ENCODE assay signal across 9 mouse cellular contexts in genomic region chr5:113365921-113366320, GRCm38 (mm10). TPM values are rescaled to one million over a fixed set of nuclear protein-coding genes. Genes with fewer than 3 reads are reported as not detected.
DNase-seq lines count a peak whose midpoint lies in the region; ATAC-seq lines count a peak whose summit lies in the region.
"Had no signal": no experiment of that assay in that cellular context is flagged by ENCODE, and none has a peak within 500 bp of the region (broad histone marks: within the 10 kb centered on the region; RNA-seq: fewer than 3 reads in every experiment).

No protein-coding gene starts in this region.

- ATAC-seq in forebrain, embryonic 11.5 days (replicated peaks; ENCODE audit: low FRiP score) = no peak
- ATAC-seq in megakaryocyte progenitor cell, adult 5-6 weeks (replicated peaks; ENCODE audit: poor library complexity) = peak; percentile 83
- ATAC-seq in inflammation-experienced regulatory T-cells, adult 6 months = no peak

- DNase-seq in NIH3T3 (ENCODE audit: low read depth) = peak; percentile 84
- peak; percentile 20 for DNase-seq in c-Kit-positive CD71-positive TER-119-negative erythroid progenitor cells, embryonic 14.5 days (ENCODE audit: low read depth)
- DNase-seq in forebrain, embryonic 11.5 days (ENCODE audit: low spot score) = peak; percentile 87
- peak; percentile 81 for DNase-seq in hindbrain, embryonic 10.5 days (ENCODE audit: low spot score)
- DNase-seq in layer of hippocampus, postnatal 25 days (ENCODE audit: extremely low spot score in 1 of 2, low spot score in 1 of 2) = peak; percentile 83 to 89
- peak; percentile 74 for DNase-seq in right cerebral cortex, postnatal 14 days

- no peaks in the 10 kb centered on the region; the same call in 1 of the 2 replicates for H3K4me1 ChIP-seq in forebrain, embryonic 11.5 days (replicated peaks; ENCODE audit: control insufficient read depth, insufficient read depth, low read length)
- H3K4me1 ChIP-seq in hindbrain, embryonic 10.5 days (replicated peaks) = peaks cover 8% of the 10 kb centered on the region

- H3K9ac ChIP-seq in forebrain, embryonic 11.5 days (ENCODE audit: low read length) = no peak overlapping the region

- H3K27ac ChIP-seq in forebrain, embryonic 11.5 days (ENCODE audit: low read depth, low read length) = no peak overlapping the region
- H3K27ac ChIP-seq in hindbrain, embryonic 10.5 days = 0 out of 2 replicates have a peak overlapping the region, but pooled peaks have one; percentile 17

- peak overlapping the region; percentile 5; the same call in 1 of the 2 replicates for H3K4me2 ChIP-seq in forebrain, embryonic 11.5 days (ENCODE audit: low read depth, low read length, severe bottlenecking)

- H3K36me3 ChIP-seq in forebrain, embryonic 11.5 days (ENCODE audit: control insufficient read depth, insufficient read depth, low read length) = no peaks in the 10 kb centered on the region
- H3K36me3 ChIP-seq in hindbrain, embryonic 10.5 days = no peaks in the 10 kb centered on the region

- H3K4me3 ChIP-seq in forebrain, embryonic 11.5 days (ENCODE audit: low read depth, low read length) = no peak overlapping the region
- no peak overlapping the region for H3K4me3 ChIP-seq in hindbrain, embryonic 10.5 days
- H3K4me3 ChIP-seq: megakaryocyte, embryonic 14.5 days had no signal

- WGBS in forebrain, embryonic 11.5 days = 4% methylated on average over 20 of the region's 20 CpGs
- 3% methylated on average over 20 of the region's 20 CpGs for WGBS in hindbrain, embryonic 10.5 days

- peaks cover 2% of the 10 kb centered on the region; the same call in 1 of the 2 replicates for H3K27me3 ChIP-seq in forebrain, embryonic 11.5 days (ENCODE audit: control insufficient read depth, insufficient read depth, low read length)
- peaks cover 25% of the 10 kb centered on the region for H3K27me3 ChIP-seq in hindbrain, embryonic 10.5 days (ENCODE audit: insufficient read depth, poor library complexity, severe bottlenecking)

- H3K9me3 ChIP-seq in forebrain, embryonic 11.5 days (ENCODE audit: control insufficient read depth, low read length) = no peaks in the 10 kb centered on the region
- no peaks in the 10 kb centered on the region for H3K9me3 ChIP-seq in hindbrain, embryonic 10.5 days
- H3K9me3 ChIP-seq: megakaryocyte, embryonic 14.5 days had no signal

RNA-seq across cellular contexts. Expression of gene Aym1, which starts 8.8 kb away (rescaled TPM):
- polyA plus RNA-seq in forebrain, embryonic 11.5 days (2014; fragmentation: Nextera tagmentation; extraction: Ambion mirVana) = not detected in 2 replicates
- not detected in 2 replicates for polyA plus RNA-seq in hindbrain, embryonic 10.5 days (2016; fragmentation: Nextera tagmentation; extraction: Ambion mirVana)
- not detected for total RNA-seq in layer of hippocampus, postnatal 25 days (2021)
- not detected in 2 replicates for total RNA-seq in megakaryocyte progenitor cell, adult 5-6 weeks (2015)
- total RNA-seq in megakaryocyte progenitor cell, adult 5-6 weeks (2017) = not detected in 2 replicates
- polyA plus RNA-seq in inflammation-experienced regulatory T-cells, adult 6 months (2017; shearing (Covaris generic)) = not detected

RNA-seq across cellular contexts. Expression of gene Sgsm1, which starts 55.3 kb away (rescaled TPM):
- 14.4 and 15.7 TPM in 2 replicates for polyA plus RNA-seq in forebrain, embryonic 11.5 days (2014; fragmentation: Nextera tagmentation; extraction: Ambion mirVana)
- 16.6 and 17.5 TPM in 2 replicates for polyA plus RNA-seq in hindbrain, embryonic 10.5 days (2016; fragmentation: Nextera tagmentation; extraction: Ambion mirVana)
- total RNA-seq in layer of hippocampus, postnatal 25 days (2021) = 10 to 100 TPM; 71.0 to 83.1 TPM
- 0.67 TPM in 1 of 2 replicates, not detected in the other for total RNA-seq in megakaryocyte progenitor cell, adult 5-6 weeks (2015)
- total RNA-seq in megakaryocyte progenitor cell, adult 5-6 weeks (2017) = not detected in 2 replicates
- polyA plus RNA-seq in inflammation-experienced regulatory T-cells, adult 6 months (2017; shearing (Covaris generic)) = not detected

Comparison
In these comparisons a context has a peak if more than half of its experiments do, and no peak if none do; other contexts are left out.
1. DNase-seq: peak in every context shown above with its lines; median percentile 87 in forebrain, embryonic 11.5 days; 86 in layer of hippocampus, postnatal 25 days; 84 in NIH3T3; 81 in hindbrain, embryonic 10.5 days; 74 in right cerebral cortex, postnatal 14 days; 20 in c-Kit-positive CD71-positive TER-119-negative erythroid progenitor cells, embryonic 14.5 days.
2. RNA of gene Sgsm1, which starts 55.3 kb away (polyA plus RNA-seq): 16.6 to 17.5 TPM in hindbrain, embryonic 10.5 days and 14.4 to 15.7 TPM in forebrain, embryonic 11.5 days; not detected in inflammation-experienced regulatory T-cells, adult 6 months; every median in the first group is over 10 times any median in the second.